Mouse (Mus musculus) megakaryocyte progenitor cell, adult 5-6 weeks (primary cell): ENCODE results near the gene Cand1. TPM values are rescaled to one million over a fixed set of nuclear protein-coding genes. Genes with fewer than 3 reads are reported as not detected.

ENCODE experiments used
- total RNA-seq, 2 experiments: library from RNA; stranded (forward) in 1 of 2; stranded (reverse) in 1 of 2; fragments of 157-497, 149-512 nt in 1 of 2; fragments of 200-1000 nt in 1 of 2; gene quantifications; 2 replicates each; pipeline versions ENCODE4 v1.2.3 to v1.2.4; 2015 to 2017

Cand1 gene
- total RNA-seq, 2 experiments from 2014 or later, result 39.0 to 74.5 TPM

Other genes starting within 250 kb of the Cand1 start
- not detected in 2 replicates for gene Grip1, start 213.8 kb upstream of the Cand1 start, total RNA-seq (2015)
- not detected in 2 replicates for gene Grip1, start 213.8 kb upstream of the Cand1 start, total RNA-seq (2017)